Mouse (Mus musculus) heart, adult 2 months (tissue): ENCODE results near the gene Serpinb8. TPM values are rescaled to one million over a fixed set of nuclear protein-coding genes. Genes with fewer than 3 reads are reported as not detected.
A peak's percentile ranks its signal among the peaks of the same experiment; 100 is the strongest.

Experiments used
- DNase-seq, 2 experiments: peaks; one replicate each; pipeline ENCODE4 v3.0.0; 2021
- H3K27ac ChIP-seq: fragments of 200-600 bp; 2 replicates; pipeline ENCODE4 v1.8.1; 2022
- H3K27me3 ChIP-seq: fragments of 200-500 bp; 2 replicates; pipeline ENCODE4 v1.6.1; 2012; ENCODE audit warnings: mild to moderate bottlenecking, low read length, inconsistent platforms, mixed read lengths; ENCODE audit not compliant: control insufficient read depth, insufficient read depth
- H3K36me3 ChIP-seq: fragments of 200-500 bp; 2 replicates; pipeline ENCODE4 v1.6.1; 2012; ENCODE audit warnings: low read length, inconsistent platforms; ENCODE audit not compliant: control insufficient read depth, insufficient read depth
- H3K4me1 ChIP-seq: fragments of 200-500 bp; 2 replicates; pipeline ENCODE4 v1.6.1; 2011; ENCODE audit warnings: low read length; ENCODE audit not compliant: control insufficient read depth, insufficient read depth
- H3K4me3 ChIP-seq: fragments of 200-600 bp; 2 replicates; pipeline ENCODE4 v1.8.1; 2022
- H3K79me2 ChIP-seq: fragments of 200-500 bp; replicated peaks from 2 replicates; pipeline ENCODE4 v1.6.1; 2012; ENCODE audit warnings: mild to moderate bottlenecking, inconsistent platforms, low read length, moderate library complexity, mixed read lengths; ENCODE audit not compliant: control insufficient read depth, insufficient read depth
- H3K9ac ChIP-seq: fragments of 200-500 bp; 2 replicates; pipeline ENCODE4 v1.6.1; 2012; ENCODE audit warnings: low read depth, mild to moderate bottlenecking, control low read depth, inconsistent platforms, low read length, mixed read lengths
- CTCF ChIP-seq: fragments of 200-600 bp; IDR thresholded peaks from 2 replicates; pipeline ENCODE4 v1.8.1; 2022; ENCODE audit warnings: antibody characterized with exemption, mild to moderate bottlenecking, moderate library complexity
- EP300 ChIP-seq: fragments of 200-500 bp; IDR thresholded peaks from 2 replicates; pipeline ENCODE4 v1.6.1; 2011; ENCODE audit warnings: low read depth, low read length, control low read depth; ENCODE audit not compliant: insufficient read depth
- POLR2A ChIP-seq: fragments of 200-500 bp; IDR thresholded peaks from 2 replicates; pipeline ENCODE4 v1.6.1; 2011; ENCODE audit warnings: mild to moderate bottlenecking, low read depth, low read length, control low read depth; ENCODE audit not compliant: insufficient read depth
- WGBS: fragments of 180-500 bp; shearing (Covaris S2); methylation state at CpG from one replicate; pipeline ENCODE4 v1.1.7; 2018; 5-methylcytosine and 5-hydroxymethylcytosine counted together
- intact Hi-C: fragments of 180-260 bp; cut with DNase I; formaldehyde crosslinking; loops from one replicate; pipeline ENCODE4 v1.15.1; 2025
- polyA plus RNA-seq: library from polyadenylated mRNA; depleted of rRNA; stranded (reverse); fragments of >200 nt; gene quantifications from 2 replicates; pipeline ENCODE4 v1.2.3, GENCODE M21; 2012
- total RNA-seq, 2 experiments: library from RNA; stranded (reverse); gene quantifications; 2 replicates each; pipeline ENCODE4 v1.2.3; 2021

The Serpinb8 gene
- total and polyA plus RNA-seq, 3 experiments = 1.3 to 1.8 (median 1.8) TPM

- Histone ChIP-seq H3K9ac (no peak overlapping the region), H3K27me3 (no peaks in the 10 kb centered on the region), H3K4me1 (no peaks in the 10 kb centered on the region), H3K36me3 (no peaks in the 10 kb centered on the region), H3K79me2 (no peaks in the 10 kb centered on the region), H3K4me3 (no peak overlapping the region), H3K27ac (no peak overlapping the region)
- no peak for DNase-seq
- no peak for TF ChIP-seq CTCF
- TF ChIP-seq EP300 = no peak
- TF ChIP-seq POLR2A = no peak
- whole genome bisulfite sequencing = 55% methylated on average over 4 of the region's 4 CpGs
- intact Hi-C loops = no loop called here
These were observed 32.2 kb downstream of the Serpinb8 start for GRCm38 (mm10) chr1:107622017-107622416.

GRCm38 (mm10) chr1:107635936-107636335, 46.1 kb downstream of the Serpinb8 start:
- H3K79me2 ChIP-seq = no peaks in the 10 kb centered on the region
- no peaks in the 10 kb centered on the region for H3K4me1 ChIP-seq
- TF ChIP-seq CTCF = peak; percentile 63
- TF ChIP-seq POLR2A = no peak
- no peak for TF ChIP-seq EP300
- intact Hi-C loops = loop anchor here (5.0 kb wide), 1 partner anchor 1191 kb away; no protein-coding TSS in a partner anchor
- DNase-seq = no peak
- WGBS = 23% methylated on average over 4 of the region's 4 CpGs
- H3K36me3 ChIP-seq = no peaks in the 10 kb centered on the region
- H3K27me3 ChIP-seq = no peaks in the 10 kb centered on the region
- no peak overlapping the region for H3K4me3 ChIP-seq
- H3K9ac ChIP-seq = no peak overlapping the region
- no peak overlapping the region for H3K27ac ChIP-seq

- H3K79me2 ChIP-seq = no peaks in the 10 kb centered on the region
- H3K9ac ChIP-seq = no peak overlapping the region
- no peak for TF ChIP-seq POLR2A
- no peak for TF ChIP-seq EP300
- no peak for TF ChIP-seq CTCF
- no peaks in the 10 kb centered on the region for H3K4me1 ChIP-seq
- DNase-seq = no peak
- H3K36me3 ChIP-seq = no peaks in the 10 kb centered on the region
- H3K4me3 ChIP-seq = no peak overlapping the region
- 89% methylated on average over 1 of the region's 1 CpGs for WGBS
- intact Hi-C loops = loop anchor here (5.0 kb wide), 1 partner anchor 1189 kb away; no protein-coding TSS in a partner anchor
- H3K27me3 ChIP-seq = no peaks in the 10 kb centered on the region
- H3K27ac ChIP-seq = no peak overlapping the region
These were observed 48.2 kb downstream of the Serpinb8 start for GRCm38 (mm10) chr1:107638056-107638455.

- H3K27me3 ChIP-seq = no peaks in the 10 kb centered on the region
These were observed 48.7 kb downstream of the Serpinb8 start for GRCm38 (mm10) chr1:107638459-107638858.

GRCm38 (mm10) chr1:107642457-107643118, 52.8 kb downstream of the Serpinb8 start:
- Histone ChIP-seq H3K79me2 (no peaks in the 10 kb centered on the region), H3K27me3 (no peaks in the 10 kb centered on the region), H3K36me3 (no peaks in the 10 kb centered on the region), H3K4me3 (no peak overlapping the region), H3K27ac (no peak overlapping the region), H3K4me1 (no peaks in the 10 kb centered on the region), H3K9ac (no peak overlapping the region)
- DNase-seq = no peak
- TF ChIP-seq POLR2A (no peak), CTCF (no peak), EP300 (no peak)
- 83% methylated on average over 2 of the region's 2 CpGs for WGBS
- intact Hi-C loops = no loop called here

More at GRCm38 (mm10) chr1:107638459-107638858, 48.7 kb downstream of the Serpinb8 start:
- TF ChIP-seq EP300 (no peak), POLR2A (no peak), CTCF (no peak)
- no peaks in the 10 kb centered on the region for H3K4me1 ChIP-seq
- no peak overlapping the region for H3K4me3 ChIP-seq
- DNase-seq = no peak
- 83% methylated on average over 3 of the region's 3 CpGs for WGBS
- H3K9ac ChIP-seq = no peak overlapping the region
- H3K79me2 ChIP-seq = no peaks in the 10 kb centered on the region
- no peak overlapping the region for H3K27ac ChIP-seq
- H3K36me3 ChIP-seq = no peaks in the 10 kb centered on the region
- intact Hi-C loops = loop anchor here (5.0 kb wide), 1 partner anchor 1189 kb away; no protein-coding TSS in a partner anchor

- intact Hi-C loops = no loop called here
- no peak for DNase-seq
- Histone ChIP-seq H3K4me1 (no peaks in the 10 kb centered on the region), H3K9ac (no peak overlapping the region), H3K79me2 (no peaks in the 10 kb centered on the region), H3K36me3 (no peaks in the 10 kb centered on the region), H3K4me3 (no peak overlapping the region), H3K27me3 (no peaks in the 10 kb centered on the region), H3K27ac (no peak overlapping the region)
- no peak for TF ChIP-seq CTCF
- TF ChIP-seq EP300 = no peak
- no peak for TF ChIP-seq POLR2A
- WGBS = 49% methylated on average over 6 of the region's 6 CpGs
These were observed 55.3 kb downstream of the Serpinb8 start for GRCm38 (mm10) chr1:107645086-107645485.
